Mouse (Mus musculus) C2C12 (cell line): ENCODE measurements at regions not wholly inside any gene's neighbourhood (a gene's known extent, or its start where the extent isn't known, plus 50 kb on each side); places are given as distances from the start of the nearest gene placed in this dataset.

Source experiments
- CTCF ChIP-seq: IDR thresholded peaks from one replicate; pipeline ENCODE4 v1.5.1; 2011; ENCODE audit not compliant: control insufficient read depth, insufficient read depth, insufficient read length
- USF1 ChIP-seq: IDR thresholded peaks from one replicate; pipeline ENCODE4 v1.6.1; 2011; ENCODE audit warnings: low read depth, mild to moderate bottlenecking, control low read depth, moderate library complexity

DNA sequence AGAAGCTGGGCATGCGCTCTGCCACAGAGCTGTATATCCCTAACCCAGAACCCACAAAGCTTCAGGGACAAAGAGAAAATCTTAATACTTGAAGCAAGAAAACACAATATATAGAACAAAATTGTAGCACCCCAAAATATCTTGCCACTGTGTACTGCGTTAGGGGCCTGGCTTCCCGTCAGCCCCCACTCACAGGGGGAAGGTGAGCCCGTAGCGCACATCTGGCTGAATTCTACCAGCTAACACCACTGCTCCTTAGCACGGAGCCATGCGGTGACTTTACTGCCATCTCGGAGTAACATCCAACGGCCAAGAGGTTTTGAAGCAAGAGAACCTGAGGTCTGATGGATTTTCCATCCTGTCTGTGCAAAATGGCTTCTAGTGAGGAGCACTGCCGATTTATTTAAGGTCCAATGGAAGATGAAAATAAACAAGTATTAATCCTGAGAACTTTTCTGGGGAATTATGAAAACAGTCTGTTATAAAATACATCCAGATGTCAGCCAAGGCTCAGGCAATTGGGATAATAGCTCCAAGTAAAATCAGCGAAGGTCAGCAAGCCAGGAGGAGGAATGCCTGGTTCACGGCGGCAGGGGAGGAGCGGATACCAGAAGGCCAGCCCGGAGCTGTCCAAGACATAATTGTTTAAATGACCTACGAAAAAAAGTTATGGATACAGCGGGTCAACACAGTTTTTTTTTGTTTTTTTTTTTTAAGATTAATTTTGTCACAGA is 170.0 kb upstream of the Zfp637 start:
- TF ChIP-seq CTCF (no peak), USF1 (no peak)
